In the genomic region with DNA sequence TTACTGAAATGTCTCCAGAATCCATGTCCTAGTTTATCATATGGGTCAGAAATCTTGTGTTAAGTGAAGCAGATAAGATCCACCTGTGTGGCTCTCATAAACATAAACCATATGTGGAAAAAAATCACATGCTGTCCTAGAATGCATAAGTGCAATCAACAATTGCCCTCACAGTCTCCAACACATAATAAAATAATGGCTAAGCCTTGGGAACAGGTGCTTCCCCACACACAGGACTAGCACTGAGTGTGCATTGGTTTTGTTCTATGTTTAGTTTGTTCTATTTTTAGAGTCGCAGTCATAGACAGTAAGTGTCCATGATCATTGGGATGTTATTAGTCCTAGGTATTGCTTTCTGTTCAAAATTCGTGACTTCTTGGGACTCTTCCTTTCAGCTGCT, we compare ENCODE assay signal across 27 mouse cellular contexts.
"Had no signal": no experiment of that assay in that cellular context is flagged by ENCODE, and none has a peak within 500 bp of the region (broad histone marks: within the 10 kb centered on the region; RNA-seq: fewer than 3 reads in every experiment).

No protein-coding gene starts in this region.

- H3K4me3 ChIP-seq: limb, embryonic 10.5 days; limb, embryonic 12.5 days; limb, embryonic 13.5 days; limb, embryonic 15.5 days; liver, embryonic 12.5 days; liver, embryonic 13.5 days; liver, embryonic 15.5 days; lung, embryonic 15.5 days; megakaryocyte, embryonic 14.5 days; midbrain, embryonic 10.5 days; midbrain, embryonic 12.5 days; midbrain, embryonic 13.5 days; midbrain, embryonic 15.5 days; neural tube, embryonic 12.5 days had no signal

- H3K36me3 ChIP-seq: limb, embryonic 10.5 days; limb, embryonic 12.5 days; limb, embryonic 13.5 days; limb, embryonic 15.5 days; liver, embryonic 12.5 days; liver, embryonic 13.5 days; liver, embryonic 15.5 days; lung, embryonic 15.5 days; midbrain, embryonic 10.5 days; midbrain, embryonic 12.5 days; midbrain, embryonic 13.5 days; midbrain, embryonic 15.5 days; neural tube, embryonic 12.5 days had no signal

- H3K27me3 ChIP-seq: limb, embryonic 12.5 days; limb, embryonic 13.5 days; limb, embryonic 15.5 days; liver, embryonic 12.5 days; liver, embryonic 13.5 days; liver, embryonic 15.5 days; lung, embryonic 15.5 days; megakaryocyte, embryonic 14.5 days; midbrain, embryonic 12.5 days; midbrain, embryonic 13.5 days; midbrain, embryonic 15.5 days; neural tube, embryonic 12.5 days had no signal

- DNase-seq: left cerebral cortex, postnatal 4 days; liver; liver, embryonic 13.5 days; liver, postnatal 0 days; lung, adult 18-20 months; lung, adult 2 months; lung, embryonic 14.5 days; lung, postnatal 10 days; lung, postnatal 14 days; lung, postnatal 36 days; lung, postnatal 4 days; midbrain, embryonic 14.5 days had no signal

- H3K4me2 ChIP-seq: limb, embryonic 12.5 days; limb, embryonic 13.5 days; limb, embryonic 15.5 days; liver, embryonic 11.5 days; liver, embryonic 12.5 days; liver, embryonic 13.5 days; liver, embryonic 15.5 days; lung, embryonic 14.5 days; lung, embryonic 15.5 days; midbrain, embryonic 11.5 days; midbrain, embryonic 12.5 days; midbrain, embryonic 13.5 days; midbrain, embryonic 15.5 days; neural tube, embryonic 12.5 days had no signal
